Mouse (Mus musculus) MEL (cell line): Measurements from ENCODE around the gene Itsn1. TPM values are rescaled to one million over a fixed set of nuclear protein-coding genes. Genes with fewer than 3 reads are reported as not detected.

Experiments
- DNase-seq: peaks from one replicate; pipeline ENCODE4 v3.0.0; 2011; ENCODE audit warnings: low read depth, low spot score
- H3K27ac ChIP-seq: 2 replicates; pipeline ENCODE4 v1.5.1; 2012; ENCODE audit warnings: low read depth, mild to moderate bottlenecking, control low read depth, low read length, moderate library complexity; ENCODE audit not compliant: control insufficient read depth
- H3K27me3 ChIP-seq, 2 experiments: fragments of 150-350 bp in 1 of 2; sonication (generic) in 1 of 2; 2 replicates each; pipeline ENCODE4 v1.6.1; 2012; ENCODE audit warnings: low read length in 2 of 2, mild to moderate bottlenecking in 2 of 2, improper control_type of control experiment in 1 of 2, moderate library complexity in 1 of 2; ENCODE audit not compliant: insufficient read depth in 2 of 2, control insufficient read depth in 1 of 2
- H3K36me3 ChIP-seq, 2 experiments: 2 replicates each; pipeline ENCODE4 v1.6.1; 2012 to 2014; ENCODE audit warnings: low read length in 2 of 2, improper control_type of control experiment in 1 of 2, inconsistent platforms in 1 of 2, mild to moderate bottlenecking in 1 of 2; ENCODE audit not compliant: insufficient read depth in 2 of 2, control insufficient read depth in 1 of 2
- H3K4me1 ChIP-seq, 2 experiments: fragments of 150-350 bp in 1 of 2; sonication (generic) in 1 of 2; 2 replicates each; pipeline ENCODE4 v1.6.1; 2012; ENCODE audit warnings: low read length in 2 of 2, improper control_type of control experiment in 1 of 2, mild to moderate bottlenecking in 1 of 2; ENCODE audit not compliant: insufficient read depth in 2 of 2, control insufficient read depth in 1 of 2
- H3K4me3 ChIP-seq, 2 experiments: fragments of 150-350 bp in 1 of 2; sonication (generic) in 1 of 2; 2 replicates each; pipeline ENCODE4 v1.5.1; 2012; ENCODE audit warnings: low read depth in 2 of 2, low read length in 2 of 2, mild to moderate bottlenecking in 2 of 2, moderate library complexity in 2 of 2, control low read depth in 1 of 2, improper control_type of control experiment in 1 of 2; ENCODE audit not compliant: control insufficient read depth in 1 of 2, insufficient read depth in 1 of 2
- H3K79me2 ChIP-seq: 2 replicates; pipeline ENCODE4 v1.6.1; 2012; ENCODE audit warnings: mild to moderate bottlenecking, low read length, moderate library complexity; ENCODE audit not compliant: control insufficient read depth, poor library complexity, insufficient read depth
- H3K9ac ChIP-seq: 2 replicates; pipeline ENCODE4 v1.6.1; 2012; ENCODE audit warnings: low read depth, mild to moderate bottlenecking, control low read depth, low read length, moderate library complexity; ENCODE audit not compliant: control insufficient read depth, poor library complexity, severe bottlenecking
- H3K9me3 ChIP-seq: fragments of 150-350 bp; sonication (generic); replicated peaks from 2 replicates; pipeline ENCODE4 v1.6.1; 2012; ENCODE audit warnings: mild to moderate bottlenecking, low read length, improper control_type of control experiment, moderate library complexity; ENCODE audit not compliant: insufficient read depth
- CHD1 ChIP-seq: IDR thresholded peaks from 2 replicates; pipeline ENCODE4 v1.6.1; 2012; ENCODE audit warnings: low read depth, mild to moderate bottlenecking, inconsistent platforms, low read length, improper control_type of control experiment
- CHD2 ChIP-seq: IDR thresholded peaks from 2 replicates; pipeline ENCODE4 v1.6.1; 2011; ENCODE audit warnings: low read length, improper control_type of control experiment
- GATA1 ChIP-seq: IDR thresholded peaks from 2 replicates; pipeline ENCODE4 v1.6.1; 2011; ENCODE audit warnings: low read depth, low read length, improper control_type of control experiment
- JUND ChIP-seq: IDR thresholded peaks from 2 replicates; pipeline ENCODE4 v1.6.1; 2011; ENCODE audit warnings: low read depth, mild to moderate bottlenecking, improper control_type of control experiment, low read length
- KAT2A ChIP-seq: conservative IDR thresholded peaks from 2 replicates; pipeline ENCODE4 v1.6.1; 2012; ENCODE audit warnings: low read depth, low read length, improper control_type of control experiment, inconsistent platforms
- MAFK ChIP-seq: IDR thresholded peaks from 2 replicates; pipeline ENCODE4 v1.6.1; 2011; ENCODE audit warnings: low read depth, mild to moderate bottlenecking, low read length, improper control_type of control experiment, borderline replicate concordance
- NELFE ChIP-seq: IDR thresholded peaks from 2 replicates; pipeline ENCODE4 v1.6.1; 2011; ENCODE audit warnings: low read depth, low read length, improper control_type of control experiment
- SMC3 ChIP-seq: IDR thresholded peaks from 2 replicates; pipeline ENCODE4 v1.6.1; 2011; ENCODE audit warnings: low read depth, low read length, improper control_type of control experiment
- USF2 ChIP-seq, 2 experiments: IDR thresholded peaks; 2 replicates each; pipeline ENCODE4 v1.6.1; 2011 to 2012; ENCODE audit warnings: improper control_type of control experiment in 2 of 2, low read length in 2 of 2, borderline replicate concordance in 1 of 2, inconsistent platforms in 1 of 2, low read depth in 1 of 2, mild to moderate bottlenecking in 1 of 2; ENCODE audit not compliant: insufficient read depth in 1 of 2
- ZC3H11A ChIP-seq: IDR thresholded peaks from 2 replicates; pipeline ENCODE4 v1.6.1; 2012; ENCODE audit warnings: low read depth, mild to moderate bottlenecking, inconsistent platforms, low read length, improper control_type of control experiment
- ZMIZ1 ChIP-seq: IDR thresholded peaks from 2 replicates; pipeline ENCODE4 v1.6.1; 2012; ENCODE audit warnings: low read depth, mild to moderate bottlenecking, inconsistent platforms, low read length, improper control_type of control experiment, moderate library complexity
- polyA plus RNA-seq, 2 experiments: library from polyadenylated mRNA; stranded (reverse) in 1 of 2; unstranded in 1 of 2; fragments of >175 nt in 1 of 2; fragments of >200 nt in 1 of 2; gene quantifications; 2 replicates each; pipeline versions ENCODE4 v1.2.1 to v1.2.4; 2012; ENCODE audit warnings: low replicate concordance in 2 of 2, low read depth in 1 of 2; ENCODE audit not compliant: insufficient read length in 2 of 2, insufficient read depth in 1 of 2, missing spikeins in 1 of 2
- total RNA-seq: library from RNA; depleted of rRNA; stranded (reverse); fragments of 300-350 nt; gene quantifications from 2 replicates; pipeline ENCODE4 v1.2.3, GENCODE M21; 2012

Gene Itsn1
- total and polyA plus RNA-seq, 3 experiments: 14.7 to 36.5 TPM; not detected in 1

- H3K9me3 ChIP-seq: no peaks in the 10 kb centered on the region
Measured at GRCm38 (mm10) chr16:91833121-91833520, 104.0 kb downstream of the Itsn1 start.

DNA sequence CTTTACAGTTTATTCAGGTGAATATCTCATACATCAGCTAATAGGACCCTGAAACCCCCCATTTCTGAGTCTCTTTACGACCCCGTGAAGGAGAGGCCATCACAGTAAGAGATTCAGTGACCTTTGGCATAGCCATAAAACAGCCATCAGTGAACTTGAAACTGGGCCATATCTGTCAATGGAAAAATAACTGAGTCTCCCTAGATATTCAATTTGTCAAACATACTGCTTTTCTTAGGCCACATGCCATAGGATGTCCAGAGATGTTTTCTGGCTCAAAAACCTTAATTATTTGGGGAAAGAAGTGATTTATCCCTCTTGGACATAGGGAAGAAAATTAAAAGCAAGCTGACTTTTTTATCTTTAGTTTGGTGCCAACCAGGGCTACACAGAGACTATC, 104.5 kb downstream of the Itsn1 start:
- no peaks in the 10 kb centered on the region for H3K36me3 ChIP-seq
- H3K9ac ChIP-seq: no peak overlapping the region
- no peaks in the 10 kb centered on the region for H3K9me3 ChIP-seq
- no peak for DNase-seq
- TF ChIP-seq ZMIZ1: no peak
- no peak for TF ChIP-seq GATA1
- TF ChIP-seq ZC3H11A: no peak
- no peak for TF ChIP-seq USF2 (IDR thresholded peaks at IDR 0.05; ENCODE audit: borderline replicate concordance in 1 of 2, insufficient read depth in 1 of 2, low read depth in 1 of 2, low read length in 2 of 2)
- no peak for TF ChIP-seq CHD1
- no peak for TF ChIP-seq NELFE
- TF ChIP-seq CHD2: no peak
- TF ChIP-seq KAT2A: no peak
- TF ChIP-seq SMC3: no peak
- no peaks in the 10 kb centered on the region for H3K27me3 ChIP-seq
- no peak overlapping the region for H3K27ac ChIP-seq
- H3K79me2 ChIP-seq: no peaks in the 10 kb centered on the region
- H3K4me1 ChIP-seq: no peaks in the 10 kb centered on the region
- no peak overlapping the region for H3K4me3 ChIP-seq

More at GRCm38 (mm10) chr16:91833121-91833520, 104.0 kb downstream of the Itsn1 start:
- Histone ChIP-seq H3K9ac (no peak overlapping the region), H3K79me2 (no peaks in the 10 kb centered on the region), H3K36me3 (no peaks in the 10 kb centered on the region), H3K4me1 (no peaks in the 10 kb centered on the region), H3K4me3 (no peak overlapping the region), H3K27me3 (no peaks in the 10 kb centered on the region), H3K27ac (no peak overlapping the region)
- DNase-seq: no peak
- TF ChIP-seq MAFK (no peak), ZMIZ1 (no peak), KAT2A (no peak), CHD1 (no peak), GATA1 (no peak)
- TF ChIP-seq, all 39 proteins: peak for 0

DNA sequence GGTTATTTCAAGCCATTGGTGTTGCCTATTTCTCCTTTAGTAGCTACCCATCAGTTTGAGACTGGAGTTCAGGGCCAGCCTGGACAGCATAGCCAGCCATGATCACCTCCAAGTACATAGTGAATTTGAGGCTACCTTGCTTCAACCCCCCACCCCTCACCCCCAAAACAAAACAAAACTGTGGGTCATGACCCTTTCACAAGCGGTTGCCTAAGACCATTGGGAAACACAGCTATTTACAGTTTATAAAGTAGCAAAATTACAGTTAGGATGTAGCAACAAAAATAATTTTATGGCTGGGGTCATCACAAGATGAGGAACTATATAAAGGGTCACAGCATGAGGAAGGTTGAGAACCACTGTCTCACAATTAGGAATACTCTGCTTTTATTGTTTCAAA, 104.9 kb downstream of the Itsn1 start:
- H3K36me3 ChIP-seq: no peaks in the 10 kb centered on the region

More for the DNA sequence above, 104.9 kb downstream of the Itsn1 start:
- Histone ChIP-seq H3K79me2 (no peaks in the 10 kb centered on the region), H3K9me3 (no peaks in the 10 kb centered on the region), H3K27me3 (no peaks in the 10 kb centered on the region), H3K9ac (no peak overlapping the region), H3K4me1 (no peaks in the 10 kb centered on the region), H3K4me3 (no peak overlapping the region), H3K27ac (no peak overlapping the region)
- no peak for DNase-seq
- TF ChIP-seq JUND: no peak
